Mouse (Mus musculus) CH12.LX (cell line): Measurements from ENCODE around the gene St7l. TPM values are rescaled to one million over a fixed set of nuclear protein-coding genes. Genes with fewer than 3 reads are reported as not detected.

ENCODE experiments used
- DNase-seq: peaks from one replicate; pipeline ENCODE4 v3.0.0-alpha.2; 2013; ENCODE audit errors: extremely low read depth
- H3K27ac ChIP-seq: 2 replicates; pipeline ENCODE4 v1.5.1; 2012; ENCODE audit warnings: low read depth, mild to moderate bottlenecking, control low read depth, moderate library complexity; ENCODE audit not compliant: insufficient read depth
- H3K27me3 ChIP-seq: replicated peaks from 2 replicates; pipeline ENCODE3; 2012; ENCODE audit warnings: inconsistent platforms
- H3K36me3 ChIP-seq, 2 experiments: replicated peaks in 1 of 2; 2 replicates each; pipeline versions ENCODE3 to v1.6.1; 2012; ENCODE audit warnings: inconsistent platforms in 1 of 2, low read length in 1 of 2, mild to moderate bottlenecking in 1 of 2, mixed read lengths in 1 of 2, moderate library complexity in 1 of 2; ENCODE audit not compliant: control insufficient read depth in 1 of 2, insufficient read depth in 1 of 2
- H3K4me1 ChIP-seq, 2 experiments: 2 replicates each; pipeline ENCODE4 v1.6.1; 2012; ENCODE audit warnings: inconsistent platforms in 1 of 2, moderate library complexity in 1 of 2; ENCODE audit not compliant: insufficient read depth in 2 of 2, control insufficient read depth in 1 of 2
- H3K4me2 ChIP-seq: 2 replicates; pipeline ENCODE4 v1.6.1; 2012; ENCODE audit warnings: low read depth, mild to moderate bottlenecking, control low read depth; ENCODE audit not compliant: poor library complexity, insufficient read depth, severe bottlenecking
- H3K4me3 ChIP-seq, 3 experiments: fragments of 150-350 bp in 1 of 3; sonication (generic) in 1 of 3; replicated peaks in 1 of 3; 2 replicates each; pipeline versions ENCODE3 to v1.5.1; 2011 to 2012; ENCODE audit warnings: low read depth in 2 of 3, low read length in 2 of 3, mild to moderate bottlenecking in 2 of 3, moderate library complexity in 2 of 3, control low read depth in 1 of 3, improper control_type of control experiment in 1 of 3, inconsistent platforms in 1 of 3, mixed read lengths in 1 of 3; ENCODE audit not compliant: poor library complexity in 1 of 3
- H3K79me2 ChIP-seq: replicated peaks from 2 replicates; pipeline ENCODE4 v1.6.1; 2012; ENCODE audit warnings: mild to moderate bottlenecking, moderate library complexity; ENCODE audit not compliant: control insufficient read depth, poor library complexity, insufficient read depth, severe bottlenecking; ENCODE audit errors: extremely low read depth
- H3K9ac ChIP-seq: 2 replicates; pipeline ENCODE4 v1.6.1; 2012; ENCODE audit warnings: low read depth, mild to moderate bottlenecking, control low read depth, moderate library complexity; ENCODE audit not compliant: insufficient read depth
- H3K9me3 ChIP-seq: replicated peaks from 2 replicates; pipeline ENCODE3; 2012; ENCODE audit warnings: low read length, inconsistent platforms, mixed read lengths
- CHD2 ChIP-seq: IDR thresholded peaks from 2 replicates; pipeline ENCODE4 v1.6.1; 2011; ENCODE audit warnings: low read length, improper control_type of control experiment
- HCFC1 ChIP-seq: IDR thresholded peaks from 2 replicates; pipeline ENCODE4 v1.6.1; 2012; ENCODE audit warnings: low read depth, mild to moderate bottlenecking, inconsistent platforms, low read length, improper control_type of control experiment
- KAT2A ChIP-seq: IDR thresholded peaks from 2 replicates; pipeline ENCODE4 v1.6.1; 2012; ENCODE audit warnings: low read length, improper control_type of control experiment, inconsistent platforms; ENCODE audit not compliant: insufficient replicate concordance
- MEF2A ChIP-seq: IDR thresholded peaks from 2 replicates; pipeline ENCODE4 v1.6.1; 2014; ENCODE audit warnings: low read depth, mild to moderate bottlenecking, inconsistent platforms, low read length, improper control_type of control experiment, borderline replicate concordance
- NELFE ChIP-seq: IDR thresholded peaks from 2 replicates; pipeline ENCODE4 v1.6.1; 2011; ENCODE audit warnings: low read depth, low read length, improper control_type of control experiment
- PAX5 ChIP-seq: IDR thresholded peaks from 2 replicates; pipeline ENCODE4 v1.6.1; 2012; ENCODE audit warnings: low read length, inconsistent platforms, mixed read lengths
- POLR2A ChIP-seq: IDR thresholded peaks from 2 replicates; pipeline ENCODE4 v1.6.1; 2011; ENCODE audit warnings: low read depth, mild to moderate bottlenecking, improper control_type of control experiment, low read length
- RAD21 ChIP-seq: IDR thresholded peaks from 2 replicates; pipeline ENCODE4 v1.6.1; 2011; ENCODE audit warnings: low read depth, mild to moderate bottlenecking, low read length, improper control_type of control experiment, moderate library complexity
- SIN3A ChIP-seq: IDR thresholded peaks from 2 replicates; pipeline ENCODE4 v1.6.1; 2012; ENCODE audit warnings: low read length, improper control_type of control experiment, inconsistent platforms
- SMC3 ChIP-seq: IDR thresholded peaks from 2 replicates; pipeline ENCODE4 v1.6.1; 2011; ENCODE audit warnings: low read depth, low read length, improper control_type of control experiment
- TBP ChIP-seq: conservative IDR thresholded peaks from 2 replicates; pipeline ENCODE4 v1.6.1; 2011; ENCODE audit warnings: low read depth, low read length, improper control_type of control experiment
- dilution Hi-C: fragments of 300-500 bp; cut with MboI; formaldehyde crosslinking; loops from 2 replicates; pipeline ENCODE4 v1.14.3; 2020; ENCODE audit warnings: low sequenced_read_pairs; ENCODE audit not compliant: extremely low pct_unique_long_range_greater_than_20kb, extremely low pct_ligation_motif_present
- in situ Hi-C: fragments of 300-500 bp; cut with MboI; formaldehyde crosslinking; loops from 3 replicates; pipeline ENCODE4 v1.14.3; 2019; ENCODE audit warnings: low sequenced_read_pairs, low pct_ligation_motif_present, low pct_unique_long_range_greater_than_20kb, mixed read lengths
- polyA plus RNA-seq: library from polyadenylated mRNA; unstranded; fragments of >175 nt; gene quantifications from 2 replicates; pipeline ENCODE4 v1.2.1, GENCODE M21; 2012; ENCODE audit warnings: low read depth; ENCODE audit not compliant: insufficient read length
- total RNA-seq, 2 experiments: library from RNA; depleted of rRNA; stranded (reverse); fragments of 300-350 nt in 1 of 2; fragments of >200 nt in 1 of 2; gene quantifications; 2 replicates each; pipeline ENCODE4 v1.2.3; 2012 to 2014

St7l gene
- total and polyA plus RNA-seq, 3 experiments: 8.1 to 14.1 (median 10.4) TPM

DNA sequence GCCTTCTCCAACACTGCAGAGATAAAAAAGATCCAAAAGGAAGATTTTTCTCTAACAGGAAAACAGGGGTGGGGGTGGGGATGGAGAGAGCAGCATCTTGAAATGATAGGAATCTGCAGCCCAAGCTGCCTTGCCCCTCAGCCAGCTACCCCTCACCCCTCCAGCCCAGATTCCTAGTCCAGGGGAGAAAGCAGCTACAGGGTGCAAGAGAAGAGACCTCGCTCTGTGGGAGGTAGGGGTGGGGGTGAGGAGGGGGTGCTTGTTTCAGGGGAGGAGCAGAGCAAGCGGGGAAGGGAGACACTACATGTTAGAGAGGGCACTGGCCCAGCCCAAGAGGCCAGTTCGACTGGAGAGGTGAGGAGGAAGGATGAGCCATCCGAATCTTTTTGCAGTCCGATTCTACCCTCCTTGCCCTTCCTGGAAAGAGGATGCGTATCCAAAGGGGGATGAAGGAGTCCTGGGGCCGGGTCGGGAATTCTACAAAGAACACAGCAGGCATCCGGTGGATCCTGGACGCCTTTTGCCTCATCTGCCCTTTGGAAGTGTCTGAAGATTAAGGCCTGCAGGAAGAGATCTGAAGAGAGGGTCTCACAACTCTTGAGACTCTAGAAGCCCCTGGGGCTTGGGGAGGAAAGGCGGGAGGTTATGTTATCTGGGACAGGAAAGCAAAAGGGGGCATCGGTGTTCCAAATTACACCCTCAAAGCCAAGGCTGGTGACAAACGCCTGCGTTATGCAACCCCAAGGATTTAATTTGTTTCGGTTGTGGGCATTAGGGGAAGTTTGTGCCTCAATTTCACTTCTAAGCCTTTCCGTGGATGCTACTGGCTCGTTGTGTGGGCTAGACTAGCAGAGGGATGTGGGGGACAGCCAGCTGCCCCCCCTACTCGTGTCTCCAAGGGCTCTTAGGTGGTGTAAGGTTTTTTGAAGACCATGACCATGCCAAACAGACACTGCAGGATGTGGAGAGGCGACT is 96.5 kb downstream of the St7l start:
- Histone ChIP-seq H3K4me3 (no peak overlapping the region), H3K4me2 (no peak overlapping the region), H3K27ac (no peak overlapping the region), H3K27me3 (no peaks in the 10 kb centered on the region), H3K9ac (no peak overlapping the region), H3K4me1 (peaks cover 4 to 6% of the 10 kb centered on the region in 2 experiments), H3K79me2 (no peaks in the 10 kb centered on the region), H3K9me3 (no peaks in the 10 kb centered on the region), H3K36me3 (no peaks in the 10 kb centered on the region)
- TF ChIP-seq TBP (no peak), MEF2A (no peak), RAD21 (no peak), KAT2A (no peak), NELFE (no peak), POLR2A (no peak), SMC3 (no peak)
- in situ Hi-C loops (loop anchor here (10.0 kb wide), 1 partner anchor 176 kb away; the partner anchor contains the start of genes Fam19a3, Ppm1j and Rhoc), dilution Hi-C loops (no loop called here)
- no peak for DNase-seq

DNA sequence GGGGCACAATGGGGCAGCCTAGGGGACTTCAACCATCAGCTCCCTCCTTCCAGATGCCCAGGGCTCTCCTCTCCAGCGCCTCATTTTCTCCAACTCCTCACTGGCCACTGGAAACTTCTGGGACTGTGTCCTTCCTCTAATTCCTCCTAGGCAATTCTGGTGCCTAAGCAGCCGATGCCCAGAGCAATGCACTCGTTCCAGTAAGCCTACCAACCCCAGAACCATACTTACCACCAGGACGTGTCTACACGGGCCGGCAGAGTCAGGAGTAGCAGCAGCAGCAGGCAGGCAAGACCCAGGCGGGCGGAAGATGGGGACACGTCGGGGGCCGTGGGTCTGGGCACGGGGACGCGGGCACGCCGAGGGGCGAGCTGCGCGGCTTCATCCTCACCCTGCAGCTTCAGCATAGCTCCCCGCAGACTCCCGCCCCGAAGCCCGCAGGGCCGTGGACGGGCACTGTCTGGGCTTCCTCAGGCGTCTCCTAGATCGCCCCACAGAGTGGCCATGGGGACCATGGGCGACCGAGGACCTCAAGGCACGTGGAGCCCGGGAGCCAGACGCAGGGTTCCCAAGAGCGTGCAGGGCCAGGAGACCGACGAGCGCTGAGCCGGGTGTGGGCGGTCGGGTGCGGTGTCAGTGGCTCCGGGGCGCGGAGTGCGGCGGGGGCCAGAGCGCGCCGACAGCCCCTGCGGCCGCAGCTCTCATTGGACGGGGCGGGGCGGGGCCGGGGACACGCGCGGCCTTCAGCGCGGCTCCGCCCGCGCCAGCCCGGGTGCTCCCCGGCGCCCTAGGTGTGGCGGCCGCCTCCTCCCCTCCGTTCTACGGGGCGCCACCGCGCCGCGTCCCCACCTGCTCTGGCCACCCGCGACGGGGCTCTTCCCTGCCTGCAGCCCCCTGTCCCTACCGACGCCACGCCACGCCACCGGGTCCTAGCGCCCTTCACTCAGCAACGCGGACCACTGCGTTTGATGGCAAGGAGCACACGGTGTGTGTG is 97.6 kb downstream of the St7l start, which contains the start of gene Wnt2b:
Gene Wnt2b, minus strand, starts transcription at position 856 of the 994 bp plus-strand sequence.
- no peaks in the 10 kb centered on the region for H3K9me3 ChIP-seq
- peaks cover 4 to 9% of the 10 kb centered on the region in 2 experiments for H3K4me1 ChIP-seq
- H3K79me2 ChIP-seq: no peaks in the 10 kb centered on the region
- no peak within 1 kb of the TSS for H3K9ac ChIP-seq
- no peak within 1 kb of the TSS for H3K4me3 ChIP-seq
- H3K36me3 ChIP-seq: no peaks in the 10 kb centered on the region
- dilution Hi-C loops: no loop called here
- no peak within 1 kb of the TSS for H3K4me2 ChIP-seq
- H3K27me3 ChIP-seq: no peaks in the 10 kb centered on the region
- TF ChIP-seq MEF2A (no peak), PAX5 (no peak), CHD2 (no peak), HCFC1 (no peak), RAD21 (no peak), SIN3A (no peak)
- no peak within 1 kb of the TSS for H3K27ac ChIP-seq
- no peak for DNase-seq
- in situ Hi-C loops: loop anchor here (10.0 kb wide), 1 partner anchor 177 kb away; the partner anchor contains the start of genes Fam19a3, Ppm1j and Rhoc
